Mouse (Mus musculus): ENCODE results near the gene Fdxr.

Gene Fdxr

GRCm38 (mm10) chr11:115290314-115290713 is 13.5 kb upstream of the Fdxr start:
- in situ Hi-C loops (cut with MboI; ENCODE audit: low sequenced_read_pairs): no loop called here

- in situ Hi-C loops (cut with MboI; ENCODE audit: low sequenced_read_pairs): no loop called here
Observed at GRCm38 (mm10) chr11:115289885-115290284, 13.0 kb upstream of the Fdxr start.

- in situ Hi-C loops (cut with MboI; ENCODE audit: low sequenced_read_pairs): no loop called here
Observed at GRCm38 (mm10) chr11:115288305-115288704, 11.5 kb upstream of the Fdxr start.

- in situ Hi-C loops (cut with MboI; ENCODE audit: low sequenced_read_pairs): no loop called here
Observed at GRCm38 (mm10) chr11:115287386-115287785, 10.5 kb upstream of the Fdxr start.

- in situ Hi-C loops (cut with MboI; ENCODE audit: low sequenced_read_pairs): no loop called here
Observed at GRCm38 (mm10) chr11:115286201-115286993, 9.5 kb upstream of the Fdxr start.

GRCm38 (mm10) chr11:115285282-115285681 is 8.4 kb upstream of the Fdxr start:
- in situ Hi-C loops (cut with MboI; ENCODE audit: low sequenced_read_pairs): no loop called here

- in situ Hi-C loops (cut with MboI; ENCODE audit: low sequenced_read_pairs): no loop called here
Observed at GRCm38 (mm10) chr11:115283891-115284620, 7.2 kb upstream of the Fdxr start.

- in situ Hi-C loops (cut with MboI; ENCODE audit: low sequenced_read_pairs): no loop called here
Observed at GRCm38 (mm10) chr11:115283486-115283765, 6.6 kb upstream of the Fdxr start.

- in situ Hi-C loops (cut with MboI; ENCODE audit: low sequenced_read_pairs): no loop called here
Observed at GRCm38 (mm10) chr11:115282723-115283485, 6.1 kb upstream of the Fdxr start.

- in situ Hi-C loops (cut with MboI; ENCODE audit: low sequenced_read_pairs): no loop called here
Observed at GRCm38 (mm10) chr11:115282295-115282694, 5.4 kb upstream of the Fdxr start.

GRCm38 (mm10) chr11:115279726-115280125 is 2.9 kb upstream of the Fdxr start:
- in situ Hi-C loops (cut with MboI; ENCODE audit: low sequenced_read_pairs): loop anchor here (10.0 kb wide), 1 partner anchor 75 kb away; no protein-coding TSS in a partner anchor

GRCm38 (mm10) chr11:115278176-115278575 is 1.3 kb upstream of the Fdxr start:
- in situ Hi-C loops (cut with MboI; ENCODE audit: low sequenced_read_pairs): loop anchor here (10.0 kb wide), 1 partner anchor 73 kb away; no protein-coding TSS in a partner anchor

GRCm38 (mm10) chr11:115277604-115277975 is 740 bp upstream of the Fdxr start:
- in situ Hi-C loops (cut with MboI; ENCODE audit: low sequenced_read_pairs): loop anchor here (10.0 kb wide), 1 partner anchor 73 kb away; no protein-coding TSS in a partner anchor

GRCm38 (mm10) chr11:115275954-115276353 is 896 bp downstream of the Fdxr start:
- in situ Hi-C loops (cut with MboI; ENCODE audit: low sequenced_read_pairs): loop anchor here (10.0 kb wide), 1 partner anchor 71 kb away; no protein-coding TSS in a partner anchor

GRCm38 (mm10) chr11:115275509-115275908 is 1.3 kb downstream of the Fdxr start:
- in situ Hi-C loops (cut with MboI; ENCODE audit: low sequenced_read_pairs): loop anchor here (10.0 kb wide), 1 partner anchor 71 kb away; no protein-coding TSS in a partner anchor

- in situ Hi-C loops (cut with MboI; ENCODE audit: low sequenced_read_pairs): loop anchor here (10.0 kb wide), 1 partner anchor 70 kb away; no protein-coding TSS in a partner anchor
Observed at GRCm38 (mm10) chr11:115274771-115275170, 2.1 kb downstream of the Fdxr start.

- in situ Hi-C loops (cut with MboI; ENCODE audit: low sequenced_read_pairs): loop anchor here (10.0 kb wide), 1 partner anchor 69 kb away; no protein-coding TSS in a partner anchor
Observed at GRCm38 (mm10) chr11:115274178-115274577, 2.7 kb downstream of the Fdxr start.

- in situ Hi-C loops (cut with MboI; ENCODE audit: low sequenced_read_pairs): loop anchor here (10.0 kb wide), 1 partner anchor 69 kb away; no protein-coding TSS in a partner anchor
Observed at GRCm38 (mm10) chr11:115273735-115274134, 3.1 kb downstream of the Fdxr start.

GRCm38 (mm10) chr11:115272894-115273498 is 3.9 kb downstream of the Fdxr start:
- in situ Hi-C loops (cut with MboI; ENCODE audit: low sequenced_read_pairs): loop anchor here (10.0 kb wide), 1 partner anchor 68 kb away; no protein-coding TSS in a partner anchor

- in situ Hi-C loops (cut with MboI; ENCODE audit: low sequenced_read_pairs): loop anchor here (10.0 kb wide), 1 partner anchor 67 kb away; no protein-coding TSS in a partner anchor
Observed at GRCm38 (mm10) chr11:115271481-115271880, 5.4 kb downstream of the Fdxr start.

Data from CH12F3 (cell line).